Mouse (Mus musculus): ENCODE results near the gene Cpa5.

DNA sequence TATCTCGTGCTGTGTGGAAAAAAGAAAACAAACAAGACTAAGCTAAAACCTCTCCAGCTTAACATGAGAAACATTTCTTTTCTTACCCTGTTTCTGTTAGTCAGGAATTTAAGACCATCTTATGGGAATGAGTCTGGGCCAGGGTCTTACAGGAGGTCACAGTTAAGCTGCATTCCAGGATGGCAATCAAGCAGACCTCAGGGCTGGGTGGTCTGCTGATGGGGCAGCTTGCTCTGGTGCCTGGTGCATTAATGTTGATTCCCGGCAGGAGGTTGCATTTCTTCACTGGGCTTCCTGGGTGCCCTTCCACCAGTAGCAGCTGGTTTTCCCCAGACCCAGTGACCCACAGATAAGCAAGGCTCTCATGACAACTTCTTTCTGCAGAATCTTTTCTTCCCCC lies 21.0 kb upstream of the Cpa5 start:
- TF ChIP-seq CTCF (IDR thresholded peaks at IDR 0.05; ENCODE audit: control insufficient read depth, insufficient read depth, insufficient replicate concordance, low read depth, low read length) (no peak), POLR2A (IDR thresholded peaks at IDR 0.05; ENCODE audit: control insufficient read depth, low read depth, low read length) (no peak)
